Comparison of ENCODE assay signal across 13 mouse cellular contexts in genomic region chr9:39633913-39634594, GRCm38 (mm10). TPM values are rescaled to one million over a fixed set of nuclear protein-coding genes. Genes with fewer than 3 reads are reported as not detected.
DNase-seq lines count a peak whose midpoint lies in the region; ATAC-seq lines count a peak whose summit lies in the region.
"Had no signal": no experiment of that assay in that cellular context is flagged by ENCODE, and none has a peak within 500 bp of the region (broad histone marks: within the 10 kb centered on the region; RNA-seq: fewer than 3 reads in every experiment).

No protein-coding gene starts in this region.

- no peaks in the 10 kb centered on the region for H3K27me3 ChIP-seq in midbrain, embryonic 11.5 days (ENCODE audit: control insufficient read depth, insufficient read depth, low read length)
- no peaks in the 10 kb centered on the region for H3K27me3 ChIP-seq in midbrain, embryonic 10.5 days (ENCODE audit: low read depth, poor library complexity, severe bottlenecking)
- no peaks in the 10 kb centered on the region for H3K27me3 ChIP-seq in midbrain, embryonic 12.5 days

- H3K27ac ChIP-seq in midbrain, embryonic 11.5 days (ENCODE audit: low read depth, low read length) = no peak overlapping the region
- no peak overlapping the region for H3K27ac ChIP-seq in midbrain, embryonic 10.5 days (replicated peaks)
- no peak overlapping the region for H3K27ac ChIP-seq in midbrain, embryonic 12.5 days (replicated peaks)
- H3K27ac ChIP-seq: stomach, postnatal 0 days had no signal

- DNase-seq in embryo, embryonic 11 days = peak; percentile 4
- DNase-seq in embryo, embryonic 10.5 days (ENCODE audit: low spot score) = no peak
- no peak for DNase-seq in midbrain, embryonic 11.5 days (ENCODE audit: low spot score, missing footprints)
- DNase-seq in midbrain, embryonic 10.5 days (ENCODE audit: low spot score) = no peak
- peak; percentile 26 for DNase-seq in right cerebral cortex, postnatal 4 days
- DNase-seq in ovary, adult 18-20 months (ENCODE audit: low spot score) = no peak
- no peak for DNase-seq in cerebellum, adult 8-10 months
- DNase-seq: heart, postnatal 4 days; lung, embryonic 14.5 days had no signal

- 39% methylated on average over 4 of the region's 4 CpGs for WGBS in midbrain, embryonic 11.5 days
- 39% methylated on average over 4 of the region's 4 CpGs for WGBS in midbrain, embryonic 10.5 days
- 40% methylated on average over 4 of the region's 4 CpGs for WGBS in midbrain, embryonic 12.5 days

- no peaks in the 10 kb centered on the region for H3K4me1 ChIP-seq in midbrain, embryonic 11.5 days (ENCODE audit: control insufficient read depth, insufficient read depth, low read length)
- no peaks in the 10 kb centered on the region for H3K4me1 ChIP-seq in midbrain, embryonic 10.5 days
- no peaks in the 10 kb centered on the region for H3K4me1 ChIP-seq in midbrain, embryonic 12.5 days

- ATAC-seq in midbrain, embryonic 11.5 days (ENCODE audit: low FRiP score) = peak; percentile 65; the same call in 1 of the 2 replicates
- ATAC-seq in midbrain, embryonic 12.5 days (ENCODE audit: low FRiP score, low read depth) = 0 out of 2 replicates have a peak, but pooled peaks have one; percentile 47

- H3K9me3 ChIP-seq in midbrain, embryonic 11.5 days (ENCODE audit: control insufficient read depth, low read length) = no peaks in the 10 kb centered on the region
- no peaks in the 10 kb centered on the region for H3K9me3 ChIP-seq in midbrain, embryonic 10.5 days (replicated peaks)
- no peaks in the 10 kb centered on the region for H3K9me3 ChIP-seq in midbrain, embryonic 12.5 days

- H3K36me3 ChIP-seq in midbrain, embryonic 11.5 days (ENCODE audit: control insufficient read depth, insufficient read depth, low read length) = no peaks in the 10 kb centered on the region
- no peaks in the 10 kb centered on the region for H3K36me3 ChIP-seq in midbrain, embryonic 10.5 days
- H3K36me3 ChIP-seq in midbrain, embryonic 12.5 days = no peaks in the 10 kb centered on the region

- no peak overlapping the region for H3K4me3 ChIP-seq in midbrain, embryonic 11.5 days (ENCODE audit: low read depth, low read length)
- no peak overlapping the region for H3K4me3 ChIP-seq in midbrain, embryonic 10.5 days
- H3K4me3 ChIP-seq in midbrain, embryonic 12.5 days = no peak overlapping the region

- no peak overlapping the region for H3K9ac ChIP-seq in midbrain, embryonic 11.5 days (ENCODE audit: low read length)
- no peak overlapping the region for H3K9ac ChIP-seq in midbrain, embryonic 12.5 days (replicated peaks)
- H3K9ac ChIP-seq: lung, embryonic 14.5 days had no signal

- no peak overlapping the region for H3K4me2 ChIP-seq in midbrain, embryonic 11.5 days
- H3K4me2 ChIP-seq in midbrain, embryonic 12.5 days (replicated peaks) = no peak overlapping the region
- H3K4me2 ChIP-seq: lung, embryonic 14.5 days had no signal

RNA-seq across cellular contexts. Expression of gene Olfr961, which starts 10.8 kb away (rescaled TPM):
- not detected in 2 replicates for polyA plus RNA-seq in midbrain, embryonic 11.5 days (2014; fragmentation: Nextera tagmentation; extraction: Ambion mirVana)
- not detected in 2 replicates for polyA plus RNA-seq in midbrain, embryonic 10.5 days (2016; fragmentation: Nextera tagmentation; extraction: Ambion mirVana)
- not detected in 2 replicates for polyA plus RNA-seq in midbrain, embryonic 12.5 days (2016; fragmentation: Nextera tagmentation; extraction: Ambion mirVana)
- polyA plus RNA-seq: kidney, embryonic 16.5 days; limb, embryonic 11.5 days; lung, embryonic 14.5 days; stomach, postnatal 0 days had no signal

RNA-seq across cellular contexts. Expression of gene Olfr960, which starts 12.9 kb away (rescaled TPM):
- polyA plus RNA-seq in midbrain, embryonic 11.5 days (2014; fragmentation: Nextera tagmentation; extraction: Ambion mirVana) = not detected in 2 replicates
- polyA plus RNA-seq in midbrain, embryonic 10.5 days (2016; fragmentation: Nextera tagmentation; extraction: Ambion mirVana) = not detected in 2 replicates
- not detected in 2 replicates for polyA plus RNA-seq in midbrain, embryonic 12.5 days (2016; fragmentation: Nextera tagmentation; extraction: Ambion mirVana)
- polyA plus RNA-seq: kidney, embryonic 16.5 days; limb, embryonic 11.5 days; lung, embryonic 14.5 days; stomach, postnatal 0 days had no signal

RNA-seq across cellular contexts. Expression of gene Olfr148, which starts 23.6 kb away (rescaled TPM):
- polyA plus RNA-seq in midbrain, embryonic 11.5 days (2014; fragmentation: Nextera tagmentation; extraction: Ambion mirVana) = not detected in 2 replicates
- polyA plus RNA-seq in midbrain, embryonic 10.5 days (2016; fragmentation: Nextera tagmentation; extraction: Ambion mirVana) = not detected in 2 replicates
- polyA plus RNA-seq in midbrain, embryonic 12.5 days (2016; fragmentation: Nextera tagmentation; extraction: Ambion mirVana) = not detected in 2 replicates
- polyA plus RNA-seq: kidney, embryonic 16.5 days; limb, embryonic 11.5 days; lung, embryonic 14.5 days; stomach, postnatal 0 days had no signal

RNA-seq across cellular contexts. Expression of gene AW551984, which starts 29.9 kb away (rescaled TPM):
- polyA plus RNA-seq in midbrain, embryonic 11.5 days (2014; fragmentation: Nextera tagmentation; extraction: Ambion mirVana) = 12.2 and 17.0 TPM in 2 replicates
- polyA plus RNA-seq in midbrain, embryonic 10.5 days (2016; fragmentation: Nextera tagmentation; extraction: Ambion mirVana) = 6.0 and 9.9 TPM in 2 replicates
- 23.2 and 23.6 TPM in 2 replicates for polyA plus RNA-seq in midbrain, embryonic 12.5 days (2016; fragmentation: Nextera tagmentation; extraction: Ambion mirVana)

RNA-seq across cellular contexts. Expression of gene Olfr963, which starts 33.0 kb away (rescaled TPM):
- not detected in 2 replicates for polyA plus RNA-seq in midbrain, embryonic 11.5 days (2014; fragmentation: Nextera tagmentation; extraction: Ambion mirVana)
- polyA plus RNA-seq in midbrain, embryonic 10.5 days (2016; fragmentation: Nextera tagmentation; extraction: Ambion mirVana) = not detected in 2 replicates
- polyA plus RNA-seq in midbrain, embryonic 12.5 days (2016; fragmentation: Nextera tagmentation; extraction: Ambion mirVana) = not detected in 2 replicates
- polyA plus RNA-seq: kidney, embryonic 16.5 days; limb, embryonic 11.5 days; lung, embryonic 14.5 days; stomach, postnatal 0 days had no signal

Comparison
In these comparisons a context has a peak if more than half of its experiments do, and no peak if none do; other contexts are left out.
1. DNase-seq: peak in embryo, embryonic 11 days (single experiment) and right cerebral cortex, postnatal 4 days (single experiment); none in embryo, embryonic 10.5 days (single experiment), midbrain, embryonic 11.5 days (single experiment), midbrain, embryonic 10.5 days (single experiment), ovary, adult 18-20 months (single experiment) and cerebellum, adult 8-10 months (single experiment).